Mouse (Mus musculus) adrenal gland, postnatal 10 days (tissue): Measurements from ENCODE around the gene 1700034J05Rik. TPM values are rescaled to one million over a fixed set of nuclear protein-coding genes. Genes with fewer than 3 reads are reported as not detected.

ENCODE experiments used
- DNase-seq: peaks from one replicate; pipeline ENCODE4 v3.0.0; 2021; ENCODE audit warnings: mixed read lengths
- long read RNA-seq, 2 experiments: library from polyadenylated mRNA; stranded (forward); transcript quantifications; one replicate each; pipeline ENCODE4 v2.0.0; 2021
- total RNA-seq, 2 experiments: library from RNA; stranded (reverse); gene quantifications; 2 replicates each; pipeline ENCODE4 v1.2.3; 2021

The 1700034J05Rik gene
- not detected for total RNA-seq
- long read RNA-seq, experiment 1 = 0 reads
- long read RNA-seq, experiment 2 = 0 reads

GRCm38 (mm10) chr6:146954258-146954657 lies at the start of gene 1700034J05Rik:
Gene 1700034J05Rik (minus strand): TSS chr6:146954422.
- DNase-seq = no peak

- no peak for DNase-seq
Measured at GRCm38 (mm10) chr6:146999755-147000154, 45.5 kb upstream of the 1700034J05Rik start.

GRCm38 (mm10) chr6:146999302-146999701 lies 45.1 kb upstream of the 1700034J05Rik start:
- DNase-seq = no peak

- no peak for DNase-seq
Measured at GRCm38 (mm10) chr6:146998710-146999109, 44.5 kb upstream of the 1700034J05Rik start.

GRCm38 (mm10) chr6:146997006-146997405 lies 42.8 kb upstream of the 1700034J05Rik start:
- DNase-seq = no peak

GRCm38 (mm10) chr6:146995878-146996277 lies 41.7 kb upstream of the 1700034J05Rik start:
- DNase-seq = no peak

- no peak for DNase-seq
Measured at GRCm38 (mm10) chr6:146995391-146995790, 41.2 kb upstream of the 1700034J05Rik start.

GRCm38 (mm10) chr6:146994236-146994635 lies 40.0 kb upstream of the 1700034J05Rik start:
- DNase-seq = peak; percentile 80

GRCm38 (mm10) chr6:146984569-146984968 lies 30.3 kb upstream of the 1700034J05Rik start:
- DNase-seq = no peak

- no peak for DNase-seq
Measured at GRCm38 (mm10) chr6:146981249-146981835, 27.1 kb upstream of the 1700034J05Rik start.

- DNase-seq = no peak
Measured at GRCm38 (mm10) chr6:146979953-146980352, 25.7 kb upstream of the 1700034J05Rik start.

- no peak for DNase-seq
Measured at GRCm38 (mm10) chr6:146979115-146979744, 25.0 kb upstream of the 1700034J05Rik start.

- DNase-seq = peak; percentile 24
Measured at GRCm38 (mm10) chr6:146978691-146979114, 24.5 kb upstream of the 1700034J05Rik start.

GRCm38 (mm10) chr6:146976446-146976845 lies 22.2 kb upstream of the 1700034J05Rik start:
- no peak for DNase-seq

GRCm38 (mm10) chr6:146973830-146974229 lies 19.6 kb upstream of the 1700034J05Rik start:
- no peak for DNase-seq

GRCm38 (mm10) chr6:146973406-146973805 lies 19.2 kb upstream of the 1700034J05Rik start:
- DNase-seq = peak; percentile 26

- no peak for DNase-seq
Measured at GRCm38 (mm10) chr6:146972740-146973139, 18.5 kb upstream of the 1700034J05Rik start.

GRCm38 (mm10) chr6:146972009-146972408 lies 17.8 kb upstream of the 1700034J05Rik start:
- no peak for DNase-seq

GRCm38 (mm10) chr6:146971366-146971765 lies 17.1 kb upstream of the 1700034J05Rik start:
- DNase-seq = no peak

- DNase-seq = no peak
Measured at GRCm38 (mm10) chr6:146970811-146971210, 16.6 kb upstream of the 1700034J05Rik start.

GRCm38 (mm10) chr6:146967836-146968235 lies 13.6 kb upstream of the 1700034J05Rik start:
- DNase-seq = no peak

GRCm38 (mm10) chr6:146966446-146967019 lies 12.3 kb upstream of the 1700034J05Rik start:
- DNase-seq = no peak

- DNase-seq = no peak
Measured at GRCm38 (mm10) chr6:146965139-146965772, 11.0 kb upstream of the 1700034J05Rik start.
